Mouse (Mus musculus) forebrain, embryonic 11.5 days (tissue): ENCODE measurements around the gene Kremen1. TPM values are rescaled to one million over a fixed set of nuclear protein-coding genes. Genes with fewer than 3 reads are reported as not detected.

Source experiments
- ATAC-seq: fragments of 200-750 bp; cut with Nextera tagmentation; replicated peaks from 2 replicates; pipeline ENCODE4 v1.8.0; 2017; ENCODE audit warnings: moderate TSS enrichment; ENCODE audit not compliant: low FRiP score
- DNase-seq: peaks from one replicate; pipeline ENCODE4 v3.0.0-alpha.2; 2017; ENCODE audit warnings: low spot score
- H3K27ac ChIP-seq: fragments of 300-500 bp; sonication (generic); 2 replicates; pipeline ENCODE4 v1.5.1; 2014; ENCODE audit warnings: low read depth, low read length
- H3K27me3 ChIP-seq: fragments of 300-500 bp; sonication (generic); 2 replicates; pipeline ENCODE4 v1.6.1; 2014; ENCODE audit warnings: mild to moderate bottlenecking, low read length, mixed read lengths; ENCODE audit not compliant: control insufficient read depth, insufficient read depth
- H3K36me3 ChIP-seq: fragments of 300-500 bp; sonication (generic); 2 replicates; pipeline ENCODE4 v1.6.1; 2014; ENCODE audit warnings: mild to moderate bottlenecking, low read length, moderate library complexity, mixed read lengths; ENCODE audit not compliant: control insufficient read depth, insufficient read depth
- H3K4me1 ChIP-seq: fragments of 300-500 bp; sonication (generic); replicated peaks from 2 replicates; pipeline ENCODE4 v1.6.1; 2014; ENCODE audit warnings: low read length, mixed read lengths; ENCODE audit not compliant: control insufficient read depth, insufficient read depth
- H3K4me2 ChIP-seq: fragments of 300-500 bp; sonication (generic); 2 replicates; pipeline ENCODE4 v1.6.1; 2014; ENCODE audit warnings: low read depth, mild to moderate bottlenecking, low read length, moderate library complexity, mixed read lengths; ENCODE audit not compliant: severe bottlenecking
- H3K4me3 ChIP-seq: fragments of 300-500 bp; sonication (generic); 2 replicates; pipeline ENCODE4 v1.5.1; 2014; ENCODE audit warnings: low read depth, low read length
- H3K9ac ChIP-seq: fragments of 300-500 bp; sonication (generic); 2 replicates; pipeline ENCODE4 v1.6.1; 2014; ENCODE audit warnings: low read length
- H3K9me3 ChIP-seq: fragments of 300-500 bp; sonication (generic); 2 replicates; pipeline ENCODE4 v1.6.1; 2016; ENCODE audit warnings: low read length, mixed read lengths; ENCODE audit not compliant: control insufficient read depth
- WGBS: fragments of 180-500 bp; shearing (Covaris S2); extraction: QIAGEN DNeasy Blood & Tissue Kit; methylation state at CpG from one replicate; pipeline ENCODE4 v1.1.7; 2014; 5-methylcytosine and 5-hydroxymethylcytosine counted together
- polyA plus RNA-seq: library from polyadenylated mRNA; unstranded; fragments of >200 nt; fragmentation: Nextera tagmentation; extraction: Ambion mirVana; gene quantifications from 2 replicates; pipeline ENCODE4 v1.2.1, GENCODE M21; 2014

Kremen1 gene
- polyA plus RNA-seq, 1 experiment from 2014 or later, result 10.8 TPM

- Histone ChIP-seq H3K36me3 (no peaks in the 10 kb centered on the region), H3K9ac (no peak overlapping the region), H3K4me3 (no peak overlapping the region), H3K9me3 (no peaks in the 10 kb centered on the region), H3K4me1 (no peaks in the 10 kb centered on the region), H3K4me2 (no peak overlapping the region), H3K27ac (no peak overlapping the region), H3K27me3 (no peaks in the 10 kb centered on the region)
- DNase-seq (no peak), ATAC-seq (no peak)
- WGBS, result 86% methylated on average over 8 of the region's 8 CpGs
These were observed 68.3 kb downstream of the Kremen1 start for GRCm38 (mm10) chr11:5192840-5193575.

GRCm38 (mm10) chr11:5192084-5192516 lies 69.3 kb downstream of the Kremen1 start:
- 61% methylated on average over 9 of the region's 9 CpGs for WGBS
- no peaks in the 10 kb centered on the region for H3K36me3 ChIP-seq
- H3K9ac ChIP-seq, result no peak overlapping the region
- H3K27me3 ChIP-seq, result no peaks in the 10 kb centered on the region
- no peak overlapping the region for H3K4me3 ChIP-seq
- no peaks in the 10 kb centered on the region for H3K4me1 ChIP-seq
- no peak overlapping the region for H3K27ac ChIP-seq
- no peaks in the 10 kb centered on the region for H3K9me3 ChIP-seq
- no peak overlapping the region for H3K4me2 ChIP-seq
- DNase-seq (no peak), ATAC-seq (no peak)

- DNase-seq (no peak), ATAC-seq (no peak)
- H3K27me3 ChIP-seq, result no peaks in the 10 kb centered on the region
- H3K4me2 ChIP-seq, result no peak overlapping the region
- no peak overlapping the region for H3K4me3 ChIP-seq
- no peak overlapping the region for H3K9ac ChIP-seq
- no peaks in the 10 kb centered on the region for H3K9me3 ChIP-seq
- H3K36me3 ChIP-seq, result no peaks in the 10 kb centered on the region
- H3K4me1 ChIP-seq, result peaks cover 3% of the 10 kb centered on the region; the same call in 1 of the 2 replicates
- whole genome bisulfite sequencing, result 66% methylated on average over 9 of the region's 9 CpGs
- no peak overlapping the region for H3K27ac ChIP-seq
These were observed 72.0 kb downstream of the Kremen1 start for GRCm38 (mm10) chr11:5189239-5189933.

GRCm38 (mm10) chr11:5188170-5188569 lies 73.2 kb downstream of the Kremen1 start:
- no peaks in the 10 kb centered on the region for H3K9me3 ChIP-seq
- no peaks in the 10 kb centered on the region for H3K27me3 ChIP-seq
- peaks cover 6% of the 10 kb centered on the region; the same call in 1 of the 2 replicates for H3K4me1 ChIP-seq
- no peak overlapping the region for H3K9ac ChIP-seq
- H3K4me2 ChIP-seq, result no peak overlapping the region
- WGBS, result 93% methylated on average over 4 of the region's 4 CpGs
- H3K4me3 ChIP-seq, result no peak overlapping the region
- H3K27ac ChIP-seq, result no peak overlapping the region
- ATAC-seq (no peak), DNase-seq (no peak)
- H3K36me3 ChIP-seq, result no peaks in the 10 kb centered on the region

GRCm38 (mm10) chr11:5184832-5185231 lies 76.5 kb downstream of the Kremen1 start:
- Histone ChIP-seq H3K27me3 (no peaks in the 10 kb centered on the region), H3K36me3 (no peaks in the 10 kb centered on the region), H3K4me2 (no peak overlapping the region), H3K27ac (no peak overlapping the region), H3K9ac (no peak overlapping the region), H3K4me3 (no peak overlapping the region), H3K9me3 (no peaks in the 10 kb centered on the region), H3K4me1 (peaks cover 6% of the 10 kb centered on the region; the same call in 1 of the 2 replicates)
- 74% methylated on average over 9 of the region's 9 CpGs for WGBS
- ATAC-seq (no peak), DNase-seq (no peak)

GRCm38 (mm10) chr11:5184250-5184649 lies 77.1 kb downstream of the Kremen1 start:
- Histone ChIP-seq H3K27me3 (no peaks in the 10 kb centered on the region), H3K36me3 (no peaks in the 10 kb centered on the region), H3K27ac (no peak overlapping the region), H3K9ac (no peak overlapping the region), H3K4me1 (peaks cover 6% of the 10 kb centered on the region; the same call in 1 of the 2 replicates), H3K4me3 (no peak overlapping the region), H3K4me2 (no peak overlapping the region), H3K9me3 (no peaks in the 10 kb centered on the region)
- 0 out of 2 replicates have a peak, but pooled peaks have one; percentile 15 for ATAC-seq
- DNase-seq, result peak; percentile 69
- 22% methylated on average over 9 of the region's 9 CpGs for whole genome bisulfite sequencing

- Histone ChIP-seq H3K36me3 (no peaks in the 10 kb centered on the region), H3K4me1 (peaks cover 6% of the 10 kb centered on the region; the same call in 1 of the 2 replicates), H3K27ac (no peak overlapping the region), H3K4me3 (no peak overlapping the region), H3K27me3 (no peaks in the 10 kb centered on the region), H3K9me3 (no peaks in the 10 kb centered on the region), H3K4me2 (no peak overlapping the region), H3K9ac (no peak overlapping the region)
- DNase-seq (no peak), ATAC-seq (no peak)
- 67% methylated on average over 4 of the region's 4 CpGs for WGBS
These were observed 78.5 kb downstream of the Kremen1 start for GRCm38 (mm10) chr11:5182870-5183269.

GRCm38 (mm10) chr11:5181850-5182404 lies 79.4 kb downstream of the Kremen1 start:
- H3K9me3 ChIP-seq, result no peaks in the 10 kb centered on the region
- DNase-seq (peak; percentile 92), ATAC-seq (peak; percentile 51; the same call in 1 of the 2 replicates)
- H3K4me1 ChIP-seq, result peaks cover 6% of the 10 kb centered on the region; the same call in 1 of the 2 replicates
- no peaks in the 10 kb centered on the region for H3K27me3 ChIP-seq
- 25% methylated on average over 13 of the region's 13 CpGs for WGBS
- no peak overlapping the region for H3K4me3 ChIP-seq
- H3K4me2 ChIP-seq, result no peak overlapping the region
- H3K36me3 ChIP-seq, result no peaks in the 10 kb centered on the region
- no peak overlapping the region for H3K27ac ChIP-seq
- H3K9ac ChIP-seq, result no peak overlapping the region
